Mouse (Mus musculus) MEL (cell line): ENCODE measurements around the gene Mrtfb. TPM values are rescaled to one million over a fixed set of nuclear protein-coding genes. Genes with fewer than 3 reads are reported as not detected.
A peak's percentile ranks its signal among the peaks of the same experiment; 100 is the strongest.

Experiments
- DNase-seq: peaks from one replicate; pipeline ENCODE4 v3.0.0; 2011; ENCODE audit warnings: low read depth, low spot score
- H3K27ac ChIP-seq: 2 replicates; pipeline ENCODE4 v1.5.1; 2012; ENCODE audit warnings: low read depth, mild to moderate bottlenecking, control low read depth, low read length, moderate library complexity; ENCODE audit not compliant: control insufficient read depth
- H3K27me3 ChIP-seq, 2 experiments: fragments of 150-350 bp in 1 of 2; sonication (generic) in 1 of 2; 2 replicates each; pipeline ENCODE4 v1.6.1; 2012; ENCODE audit warnings: low read length in 2 of 2, mild to moderate bottlenecking in 2 of 2, improper control_type of control experiment in 1 of 2, moderate library complexity in 1 of 2; ENCODE audit not compliant: insufficient read depth in 2 of 2, control insufficient read depth in 1 of 2
- H3K36me3 ChIP-seq, 2 experiments: 2 replicates each; pipeline ENCODE4 v1.6.1; 2012 to 2014; ENCODE audit warnings: low read length in 2 of 2, improper control_type of control experiment in 1 of 2, inconsistent platforms in 1 of 2, mild to moderate bottlenecking in 1 of 2; ENCODE audit not compliant: insufficient read depth in 2 of 2, control insufficient read depth in 1 of 2
- H3K4me1 ChIP-seq, 2 experiments: fragments of 150-350 bp in 1 of 2; sonication (generic) in 1 of 2; 2 replicates each; pipeline ENCODE4 v1.6.1; 2012; ENCODE audit warnings: low read length in 2 of 2, improper control_type of control experiment in 1 of 2, mild to moderate bottlenecking in 1 of 2; ENCODE audit not compliant: insufficient read depth in 2 of 2, control insufficient read depth in 1 of 2
- H3K4me3 ChIP-seq, 2 experiments: fragments of 150-350 bp in 1 of 2; sonication (generic) in 1 of 2; 2 replicates each; pipeline ENCODE4 v1.5.1; 2012; ENCODE audit warnings: low read depth in 2 of 2, low read length in 2 of 2, mild to moderate bottlenecking in 2 of 2, moderate library complexity in 2 of 2, control low read depth in 1 of 2, improper control_type of control experiment in 1 of 2; ENCODE audit not compliant: control insufficient read depth in 1 of 2, insufficient read depth in 1 of 2
- H3K79me2 ChIP-seq: 2 replicates; pipeline ENCODE4 v1.6.1; 2012; ENCODE audit warnings: mild to moderate bottlenecking, low read length, moderate library complexity; ENCODE audit not compliant: control insufficient read depth, poor library complexity, insufficient read depth
- H3K9ac ChIP-seq: 2 replicates; pipeline ENCODE4 v1.6.1; 2012; ENCODE audit warnings: low read depth, mild to moderate bottlenecking, control low read depth, low read length, moderate library complexity; ENCODE audit not compliant: control insufficient read depth, poor library complexity, severe bottlenecking
- H3K9me3 ChIP-seq: fragments of 150-350 bp; sonication (generic); replicated peaks from 2 replicates; pipeline ENCODE4 v1.6.1; 2012; ENCODE audit warnings: mild to moderate bottlenecking, low read length, improper control_type of control experiment, moderate library complexity; ENCODE audit not compliant: insufficient read depth
- BHLHE40 ChIP-seq: IDR thresholded peaks from 2 replicates; pipeline ENCODE4 v1.6.1; 2012; ENCODE audit warnings: low read depth, mild to moderate bottlenecking, inconsistent platforms, low read length, improper control_type of control experiment, borderline replicate concordance
- CHD1 ChIP-seq: IDR thresholded peaks from 2 replicates; pipeline ENCODE4 v1.6.1; 2012; ENCODE audit warnings: low read depth, mild to moderate bottlenecking, inconsistent platforms, low read length, improper control_type of control experiment
- CHD2 ChIP-seq: IDR thresholded peaks from 2 replicates; pipeline ENCODE4 v1.6.1; 2011; ENCODE audit warnings: low read length, improper control_type of control experiment
- E2F4 ChIP-seq: IDR thresholded peaks from 2 replicates; pipeline ENCODE4 v1.6.1; 2011; ENCODE audit warnings: low read depth, low read length, improper control_type of control experiment, borderline replicate concordance
- ELF1 ChIP-seq: IDR thresholded peaks from 2 replicates; pipeline ENCODE4 v1.6.1; 2014; ENCODE audit warnings: low read depth, mild to moderate bottlenecking, inconsistent platforms, low read length, improper control_type of control experiment, moderate library complexity
- EP300 ChIP-seq, 2 experiments: IDR thresholded peaks; 2 replicates each; pipeline ENCODE4 v1.6.1; 2011; ENCODE audit warnings: improper control_type of control experiment in 2 of 2, low read length in 2 of 2, low read depth in 1 of 2, mild to moderate bottlenecking in 1 of 2
- ETS1 ChIP-seq: IDR thresholded peaks from 2 replicates; pipeline ENCODE4 v1.6.1; 2012; ENCODE audit warnings: low read depth, mild to moderate bottlenecking, inconsistent platforms, low read length, improper control_type of control experiment, moderate library complexity
- GABPA ChIP-seq: IDR thresholded peaks from 2 replicates; pipeline ENCODE4 v1.6.1; 2012; ENCODE audit warnings: low read depth, mild to moderate bottlenecking, inconsistent platforms, low read length, improper control_type of control experiment, moderate library complexity
- GATA1 ChIP-seq: IDR thresholded peaks from 2 replicates; pipeline ENCODE4 v1.6.1; 2011; ENCODE audit warnings: low read depth, low read length, improper control_type of control experiment
- HCFC1 ChIP-seq: IDR thresholded peaks from 2 replicates; pipeline ENCODE4 v1.6.1; 2012; ENCODE audit warnings: low read depth, mild to moderate bottlenecking, inconsistent platforms, low read length, improper control_type of control experiment, moderate library complexity
- JUND ChIP-seq: IDR thresholded peaks from 2 replicates; pipeline ENCODE4 v1.6.1; 2011; ENCODE audit warnings: low read depth, mild to moderate bottlenecking, improper control_type of control experiment, low read length
- KAT2A ChIP-seq: conservative IDR thresholded peaks from 2 replicates; pipeline ENCODE4 v1.6.1; 2012; ENCODE audit warnings: low read depth, low read length, improper control_type of control experiment, inconsistent platforms
- MAFK ChIP-seq: IDR thresholded peaks from 2 replicates; pipeline ENCODE4 v1.6.1; 2011; ENCODE audit warnings: low read depth, mild to moderate bottlenecking, low read length, improper control_type of control experiment, borderline replicate concordance
- MAX ChIP-seq: IDR thresholded peaks from 2 replicates; pipeline ENCODE4 v1.6.1; 2011; ENCODE audit warnings: low read length, improper control_type of control experiment
- MAZ ChIP-seq: IDR thresholded peaks from 2 replicates; pipeline ENCODE4 v1.6.1; 2012; ENCODE audit warnings: low read depth, mild to moderate bottlenecking, inconsistent platforms, low read length, improper control_type of control experiment
- MYC ChIP-seq: IDR thresholded peaks from 2 replicates; pipeline ENCODE4 v1.6.1; 2011; ENCODE audit warnings: low read depth, mild to moderate bottlenecking, low read length, improper control_type of control experiment, moderate library complexity
- NRF1 ChIP-seq: IDR thresholded peaks from 2 replicates; pipeline ENCODE4 v1.6.1; 2014; ENCODE audit warnings: low read depth, mild to moderate bottlenecking, inconsistent platforms, low read length, improper control_type of control experiment, moderate library complexity; ENCODE audit not compliant: poor library complexity, insufficient read depth, severe bottlenecking
- POLR2A ChIP-seq, 2 experiments: IDR thresholded peaks; 2 replicates each; pipeline ENCODE4 v1.6.1; 2011 to 2012; ENCODE audit warnings: low read length in 2 of 2, mild to moderate bottlenecking in 2 of 2, control low read depth in 1 of 2, improper control_type of control experiment in 1 of 2, low read depth in 1 of 2, moderate library complexity in 1 of 2; ENCODE audit not compliant: control insufficient read depth in 1 of 2, insufficient read depth in 1 of 2, poor library complexity in 1 of 2
- POLR2AphosphoS2 ChIP-seq: IDR thresholded peaks from 2 replicates; pipeline ENCODE4 v1.6.1; 2011; ENCODE audit warnings: low read length, improper control_type of control experiment
- RAD21 ChIP-seq: IDR thresholded peaks from 2 replicates; pipeline ENCODE4 v1.6.1; 2011; ENCODE audit warnings: mild to moderate bottlenecking, low read depth, low read length, improper control_type of control experiment
- RCOR1 ChIP-seq: IDR thresholded peaks from 2 replicates; pipeline ENCODE4 v1.6.1; 2012; ENCODE audit warnings: low read depth, mild to moderate bottlenecking, inconsistent platforms, low read length, improper control_type of control experiment
- SIN3A ChIP-seq: IDR thresholded peaks from 2 replicates; pipeline ENCODE4 v1.6.1; 2012; ENCODE audit warnings: low read length, improper control_type of control experiment, inconsistent platforms
- SMC3 ChIP-seq: IDR thresholded peaks from 2 replicates; pipeline ENCODE4 v1.6.1; 2011; ENCODE audit warnings: low read depth, low read length, improper control_type of control experiment
- TAL1 ChIP-seq: IDR thresholded peaks from 2 replicates; pipeline ENCODE4 v1.6.1; 2012; ENCODE audit warnings: mild to moderate bottlenecking, inconsistent platforms, low read length, moderate library complexity, mixed read lengths
- TCF12 ChIP-seq: IDR thresholded peaks from 2 replicates; pipeline ENCODE4 v1.6.1; 2014; ENCODE audit warnings: low read depth, mild to moderate bottlenecking, inconsistent platforms, low read length, improper control_type of control experiment, moderate library complexity
- UBTF ChIP-seq: IDR thresholded peaks from 2 replicates; pipeline ENCODE4 v1.6.1; 2012; ENCODE audit warnings: low read depth, mild to moderate bottlenecking, inconsistent platforms, low read length, improper control_type of control experiment, moderate library complexity, borderline replicate concordance; ENCODE audit not compliant: insufficient read depth
- USF2 ChIP-seq, 2 experiments: IDR thresholded peaks; 2 replicates each; pipeline ENCODE4 v1.6.1; 2011 to 2012; ENCODE audit warnings: improper control_type of control experiment in 2 of 2, low read length in 2 of 2, borderline replicate concordance in 1 of 2, inconsistent platforms in 1 of 2, low read depth in 1 of 2, mild to moderate bottlenecking in 1 of 2; ENCODE audit not compliant: insufficient read depth in 1 of 2
- ZC3H11A ChIP-seq: IDR thresholded peaks from 2 replicates; pipeline ENCODE4 v1.6.1; 2012; ENCODE audit warnings: low read depth, mild to moderate bottlenecking, inconsistent platforms, low read length, improper control_type of control experiment
- ZKSCAN1 ChIP-seq: IDR thresholded peaks from 2 replicates; pipeline ENCODE4 v1.6.1; 2012; ENCODE audit warnings: low read depth, mild to moderate bottlenecking, inconsistent platforms, low read length, improper control_type of control experiment, moderate library complexity
- ZNF384 ChIP-seq: IDR thresholded peaks from 2 replicates; pipeline ENCODE4 v1.6.1; 2012; ENCODE audit warnings: low read depth, mild to moderate bottlenecking, inconsistent platforms, low read length, improper control_type of control experiment
- polyA plus RNA-seq, 2 experiments: library from polyadenylated mRNA; stranded (reverse) in 1 of 2; unstranded in 1 of 2; fragments of >175 nt in 1 of 2; fragments of >200 nt in 1 of 2; gene quantifications; 2 replicates each; pipeline versions ENCODE4 v1.2.1 to v1.2.4; 2012; ENCODE audit warnings: low replicate concordance in 2 of 2, low read depth in 1 of 2; ENCODE audit not compliant: insufficient read length in 2 of 2, insufficient read depth in 1 of 2, missing spikeins in 1 of 2
- total RNA-seq: library from RNA; depleted of rRNA; stranded (reverse); fragments of 300-350 nt; gene quantifications from 2 replicates; pipeline ENCODE4 v1.2.3, GENCODE M21; 2012

The Mrtfb gene
- total and polyA plus RNA-seq, 3 experiments = 2.7 to 6.6 TPM; not detected in 1

DNA sequence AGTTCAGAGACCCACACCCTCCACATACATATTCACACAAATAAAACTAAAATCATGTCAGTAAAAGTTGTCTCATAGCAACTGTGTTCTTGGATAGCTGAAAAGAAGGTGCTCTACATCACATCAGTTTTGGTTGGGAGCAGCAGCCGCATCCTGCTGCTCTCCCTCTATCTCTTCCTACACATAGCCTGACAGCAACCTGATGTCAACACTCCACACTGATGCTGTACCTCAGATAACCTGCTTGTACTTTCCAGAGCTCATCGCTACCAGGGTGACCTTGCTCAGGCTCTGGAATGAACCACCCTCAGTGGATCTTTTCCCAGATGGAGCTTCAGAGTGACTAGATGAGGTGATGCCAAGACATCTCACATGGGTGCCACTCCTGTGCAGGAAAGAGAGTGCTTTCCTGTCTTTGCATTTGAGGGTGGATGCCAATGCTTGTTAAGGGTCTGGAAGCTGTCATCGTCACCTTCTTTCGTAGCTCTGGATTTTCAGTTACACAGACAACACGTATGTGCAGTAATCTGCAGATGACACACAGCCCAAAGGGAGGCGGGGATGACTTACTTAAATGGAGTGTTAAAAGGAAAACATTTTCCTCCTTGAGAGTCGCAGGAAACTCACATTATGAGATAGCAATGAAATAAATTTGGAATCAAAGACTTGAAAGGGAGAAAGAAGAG is 173.8 kb downstream of the Mrtfb start:
- DNase-seq = no peak
- Histone ChIP-seq H3K36me3 (peaks cover 0 to 6% of the 10 kb centered on the region in 2 experiments; a peak in 2 of 4 replicates), H3K27ac (no peak overlapping the region), H3K9me3 (no peaks in the 10 kb centered on the region), H3K4me1 (peaks cover 0 to 17% of the 10 kb centered on the region in 2 experiments; a peak in 3 of 4 replicates), H3K9ac (no peak overlapping the region), H3K27me3 (no peaks in the 10 kb centered on the region), H3K4me3 (no peak overlapping the region), H3K79me2 (no peaks in the 10 kb centered on the region)
- TF ChIP-seq MYC = no peak
- no peak for TF ChIP-seq TAL1
- no peak for TF ChIP-seq BHLHE40
- no peak for TF ChIP-seq CHD1

- peaks cover 0 to 7% of the 10 kb centered on the region in 2 experiments; a peak in 2 of 4 replicates for H3K36me3 ChIP-seq
- no peaks in the 10 kb centered on the region for H3K27me3 ChIP-seq
- no peak overlapping the region for H3K27ac ChIP-seq
- no peaks in the 10 kb centered on the region for H3K79me2 ChIP-seq
- H3K9me3 ChIP-seq = no peaks in the 10 kb centered on the region
- H3K4me1 ChIP-seq = peaks cover 0 to 17% of the 10 kb centered on the region in 2 experiments; a peak in 3 of 4 replicates
- no peak for DNase-seq
- no peak overlapping the region for H3K4me3 ChIP-seq
- no peak overlapping the region for H3K9ac ChIP-seq
- no peak for TF ChIP-seq USF2 (IDR thresholded peaks at IDR 0.05; ENCODE audit: borderline replicate concordance in 1 of 2, insufficient read depth in 1 of 2, low read depth in 1 of 2, low read length in 2 of 2)
- peak; percentile 44; the same call in 1 of the 2 replicates for TF ChIP-seq TAL1
- TF ChIP-seq TCF12 = 0 out of 2 replicates have a peak, but pooled peaks have one; percentile 22
- peak; percentile 35 to 60; a peak in 2 of 4 replicates for TF ChIP-seq EP300 (IDR thresholded peaks at IDR 0.05; ENCODE audit: low read depth in 1 of 2, low read length in 2 of 2)
- TF ChIP-seq KAT2A = no peak
- TF ChIP-seq MAFK = no peak
- TF ChIP-seq ZKSCAN1 = no peak
- TF ChIP-seq BHLHE40 = no peak
- no peak for TF ChIP-seq SMC3
- TF ChIP-seq ETS1 = peak; percentile 48; the same call in 1 of the 2 replicates
- no peak for TF ChIP-seq E2F4
- no peak for TF ChIP-seq MAZ
- no peak for TF ChIP-seq POLR2AphosphoS2
- no peak for TF ChIP-seq GABPA
- TF ChIP-seq MYC = no peak
- TF ChIP-seq ZC3H11A = no peak
- no peak for TF ChIP-seq NRF1
- no peak for TF ChIP-seq CHD2
- no peak for TF ChIP-seq RCOR1
- peak; percentile 69 for TF ChIP-seq SIN3A
- TF ChIP-seq ZNF384 = no peak
- TF ChIP-seq JUND = no peak
- TF ChIP-seq MAX = no peak
- peak; percentile 52; the same call in 1 of the 2 replicates for TF ChIP-seq GATA1
- TF ChIP-seq HCFC1 = no peak
- no peak for TF ChIP-seq UBTF
- TF ChIP-seq RAD21 = no peak
- no peak for TF ChIP-seq POLR2A (IDR thresholded peaks at IDR 0.05; ENCODE audit: control insufficient read depth in 1 of 2, insufficient read depth in 1 of 2, low read depth in 1 of 2, low read length in 2 of 2, poor library complexity in 1 of 2)
- TF ChIP-seq ELF1 = no peak
Measured at GRCm38 (mm10) chr16:13430940-13431339, 174.7 kb downstream of the Mrtfb start.
